Mouse (Mus musculus): ENCODE data around the gene Abhd6. TPM values are rescaled to one million over a fixed set of nuclear protein-coding genes. Genes with fewer than 3 reads are reported as not detected.

The Abhd6 gene
- total and polyA plus RNA-seq, 2 experiments from 2014 or later, result 17.6 to 34.7 TPM

GRCm38 (mm10) chr14:8097978-8098686 lies 95.4 kb downstream of the Abhd6 start, which contains the start of gene Pxk:
Pxk (plus strand) TSS chr14:8098211.
- DNase-seq (ENCODE audit: low spot score) (peak; percentile 91), ATAC-seq (ENCODE audit: low FRiP score) (peak; percentile 94)
- no peaks in the 10 kb centered on the region for H3K36me3 ChIP-seq (ENCODE audit: insufficient read depth, low read length)
- H3K4me2 ChIP-seq (ENCODE audit: low read depth, low read length, poor library complexity, severe bottlenecking), result peak within 1 kb of the TSS; percentile 55
- under 1% methylated on average over 75 of the region's 89 CpGs for WGBS
- no peak for TF ChIP-seq CTCF (IDR thresholded peaks at IDR 0.05)
- H3K4me3 ChIP-seq (ENCODE audit: low read depth, low read length), result peak within 1 kb of the TSS; percentile 97
- peaks cover 11% of the 10 kb centered on the region; the same call in 1 of the 2 replicates for H3K4me1 ChIP-seq (ENCODE audit: insufficient read depth, low read length)
- peak within 1 kb of the TSS; percentile 78 for H3K27ac ChIP-seq (ENCODE audit: low read depth, low read length)
- peak within 1 kb of the TSS; percentile 87 for H3K9ac ChIP-seq (replicated peaks; ENCODE audit: low read length, poor library complexity, severe bottlenecking)
- no peaks in the 10 kb centered on the region for H3K27me3 ChIP-seq (ENCODE audit: insufficient read depth, low read length)
- no peaks in the 10 kb centered on the region for H3K9me3 ChIP-seq (ENCODE audit: low read length)

- H3K4me3 ChIP-seq (ENCODE audit: low read depth, low read length), result peak overlapping the region; percentile 97
- DNase-seq (ENCODE audit: low spot score), result peak; percentile 30
- no peaks in the 10 kb centered on the region for H3K36me3 ChIP-seq (ENCODE audit: insufficient read depth, low read length)
- H3K4me2 ChIP-seq (ENCODE audit: low read depth, low read length, poor library complexity, severe bottlenecking), result peak overlapping the region; percentile 55
- H3K27ac ChIP-seq (ENCODE audit: low read depth, low read length), result peak overlapping the region; percentile 78
- TF ChIP-seq CTCF (IDR thresholded peaks at IDR 0.05), result no peak
- no peaks in the 10 kb centered on the region for H3K27me3 ChIP-seq (ENCODE audit: insufficient read depth, low read length)
- whole genome bisulfite sequencing, result 0% methylated on average over 5 of the region's 5 CpGs
- peak overlapping the region; percentile 87 for H3K9ac ChIP-seq (replicated peaks; ENCODE audit: low read length, poor library complexity, severe bottlenecking)
- no peaks in the 10 kb centered on the region for H3K9me3 ChIP-seq (ENCODE audit: low read length)
- ATAC-seq (ENCODE audit: low FRiP score), result peak; percentile 48; the same call in 1 of the 2 replicates
- peaks cover 11% of the 10 kb centered on the region; the same call in 1 of the 2 replicates for H3K4me1 ChIP-seq (ENCODE audit: insufficient read depth, low read length)
These were observed 95.9 kb downstream of the Abhd6 start for GRCm38 (mm10) chr14:8098687-8098995.

DNA sequence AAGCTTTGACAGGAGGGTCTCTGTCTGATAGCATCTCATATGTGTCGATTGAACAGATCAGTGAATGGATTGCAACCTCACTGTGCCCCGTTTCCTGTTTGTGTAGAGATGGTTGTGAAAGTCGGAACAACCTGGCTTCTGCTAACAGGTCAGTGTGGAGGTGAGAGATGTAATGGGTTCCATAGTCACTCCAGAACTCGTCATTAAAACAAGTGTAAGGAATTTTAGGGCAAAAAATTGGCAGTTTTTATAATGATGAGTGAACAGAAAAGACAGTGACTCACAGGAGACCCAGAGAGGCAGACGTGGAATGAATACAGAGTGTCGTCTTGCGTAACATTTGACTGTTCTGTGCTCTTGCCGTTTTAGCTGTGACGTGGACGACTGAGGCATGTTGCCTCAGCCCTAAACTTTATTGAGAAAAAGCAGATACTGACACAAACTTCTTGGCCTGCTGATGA lies 96.9 kb downstream of the Abhd6 start:
- Histone ChIP-seq H3K36me3 (ENCODE audit: insufficient read depth, low read length) (no peaks in the 10 kb centered on the region), H3K4me3 (ENCODE audit: low read depth, low read length) (peak overlapping the region; percentile 97), H3K9ac (replicated peaks; ENCODE audit: low read length, poor library complexity, severe bottlenecking) (peak overlapping the region; percentile 46; the same call in 1 of the 2 replicates), H3K9me3 (ENCODE audit: low read length) (no peaks in the 10 kb centered on the region), H3K4me1 (ENCODE audit: insufficient read depth, low read length) (peaks cover 11% of the 10 kb centered on the region; the same call in 1 of the 2 replicates), H3K27me3 (ENCODE audit: insufficient read depth, low read length) (no peaks in the 10 kb centered on the region), H3K27ac (ENCODE audit: low read depth, low read length) (no peak overlapping the region), H3K4me2 (ENCODE audit: low read depth, low read length, poor library complexity, severe bottlenecking) (peak overlapping the region; percentile 55)
- ATAC-seq (ENCODE audit: low FRiP score) (no peak), DNase-seq (ENCODE audit: low spot score) (no peak)
- WGBS, result 54% methylated on average over 10 of the region's 10 CpGs
- no peak for TF ChIP-seq CTCF (IDR thresholded peaks at IDR 0.05)

DNA sequence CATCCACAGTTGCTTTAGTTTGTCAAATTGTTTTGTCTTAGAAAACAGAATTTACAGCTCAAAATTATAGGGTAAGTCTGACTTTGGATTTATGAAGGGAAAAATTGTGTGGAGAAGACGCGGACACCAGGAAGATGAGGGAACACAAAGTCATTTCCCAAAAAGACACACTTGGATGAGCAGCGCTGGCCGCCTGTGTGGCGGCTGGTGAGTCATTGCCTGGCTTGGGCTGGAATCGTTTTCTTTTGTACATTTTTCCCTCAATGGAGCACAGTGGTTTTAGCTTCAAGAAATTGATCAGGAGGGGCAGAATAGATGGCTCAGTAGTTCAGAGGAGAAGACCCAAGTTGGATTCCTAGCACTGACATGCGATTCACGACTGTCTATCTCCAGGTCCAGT lies 99.2 kb downstream of the Abhd6 start:
- ATAC-seq (ENCODE audit: low FRiP score), result no peak
- no peak for TF ChIP-seq CTCF (IDR thresholded peaks at IDR 0.05)
- Histone ChIP-seq H3K4me3 (ENCODE audit: low read depth, low read length) (no peak overlapping the region), H3K4me2 (ENCODE audit: low read depth, low read length, poor library complexity, severe bottlenecking) (no peak overlapping the region), H3K4me1 (ENCODE audit: insufficient read depth, low read length) (peaks cover 11% of the 10 kb centered on the region; the same call in 1 of the 2 replicates), H3K27me3 (ENCODE audit: insufficient read depth, low read length) (no peaks in the 10 kb centered on the region), H3K9me3 (ENCODE audit: low read length) (no peaks in the 10 kb centered on the region), H3K36me3 (ENCODE audit: insufficient read depth, low read length) (no peaks in the 10 kb centered on the region), H3K9ac (replicated peaks; ENCODE audit: low read length, poor library complexity, severe bottlenecking) (no peak overlapping the region), H3K27ac (ENCODE audit: low read depth, low read length) (no peak overlapping the region)
- 85% methylated on average over 8 of the region's 8 CpGs for WGBS
- DNase-seq (ENCODE audit: low spot score), result no peak

GRCm38 (mm10) chr14:8102676-8103075 lies 100.0 kb downstream of the Abhd6 start:
- no peaks in the 10 kb centered on the region for H3K27me3 ChIP-seq (ENCODE audit: insufficient read depth, low read length)
- peaks cover 11% of the 10 kb centered on the region; the same call in 1 of the 2 replicates for H3K4me1 ChIP-seq (ENCODE audit: insufficient read depth, low read length)
- no peak overlapping the region for H3K4me3 ChIP-seq (ENCODE audit: low read depth, low read length)
- ATAC-seq (ENCODE audit: low FRiP score), result no peak
- no peak overlapping the region for H3K27ac ChIP-seq (ENCODE audit: low read depth, low read length)
- no peak for TF ChIP-seq CTCF (IDR thresholded peaks at IDR 0.05)
- DNase-seq (ENCODE audit: low spot score), result no peak
- WGBS, result 75% methylated on average over 12 of the region's 12 CpGs
- H3K4me2 ChIP-seq (ENCODE audit: low read depth, low read length, poor library complexity, severe bottlenecking), result no peak overlapping the region
- H3K36me3 ChIP-seq (ENCODE audit: insufficient read depth, low read length), result no peaks in the 10 kb centered on the region
- no peaks in the 10 kb centered on the region for H3K9me3 ChIP-seq (ENCODE audit: low read length)
- no peak overlapping the region for H3K9ac ChIP-seq (replicated peaks; ENCODE audit: low read length, poor library complexity, severe bottlenecking)

Other genes starting within 250 kb of the Abhd6 start
- gene Gm26661, start 211.3 kb upstream of the Abhd6 start, total RNA-seq (2014; rRNA removed), result not detected in 2 replicates
- 0.96 TPM in 1 of 2 replicates, not detected in the other for gene Gm26661, start 211.3 kb upstream of the Abhd6 start, polyA plus RNA-seq (2015; fragmentation: Nextera tagmentation; extraction: Ambion mirVana)
- 23.7 and 34.3 TPM in 2 replicates for gene Flnb, start 184.9 kb upstream of the Abhd6 start, total RNA-seq (2014; rRNA removed)
- gene Flnb, start 184.9 kb upstream of the Abhd6 start, polyA plus RNA-seq (2015; fragmentation: Nextera tagmentation; extraction: Ambion mirVana), result 3.5 and 7.0 TPM in 2 replicates
- gene Gm45521, start 45.6 kb upstream of the Abhd6 start, total RNA-seq (2014; rRNA removed), result not detected in 2 replicates
- gene Gm45521, start 45.6 kb upstream of the Abhd6 start, polyA plus RNA-seq (2015; fragmentation: Nextera tagmentation; extraction: Ambion mirVana), result 0.41 and 0.53 TPM in 2 replicates
- not detected in 2 replicates for gene Dnase1l3, start 8.3 kb upstream of the Abhd6 start, total RNA-seq (2014; rRNA removed)
- gene Dnase1l3, start 8.3 kb upstream of the Abhd6 start, polyA plus RNA-seq (2015; fragmentation: Nextera tagmentation; extraction: Ambion mirVana), result 0.07 and 0.09 TPM in 2 replicates
- gene Rpp14, start 77.5 kb downstream of the Abhd6 start, total RNA-seq (2014; rRNA removed), result 20.6 and 31.1 TPM in 2 replicates
- 35.5 and 39.6 TPM in 2 replicates for gene Rpp14, start 77.5 kb downstream of the Abhd6 start, polyA plus RNA-seq (2015; fragmentation: Nextera tagmentation; extraction: Ambion mirVana)
- 37.3 and 55.5 TPM in 2 replicates for gene Pxk, start 95.3 kb downstream of the Abhd6 start, total RNA-seq (2014; rRNA removed)
- 54.3 and 58.3 TPM in 2 replicates for gene Pxk, start 95.3 kb downstream of the Abhd6 start, polyA plus RNA-seq (2015; fragmentation: Nextera tagmentation; extraction: Ambion mirVana)
- gene Pdhb, start 170.1 kb downstream of the Abhd6 start, total RNA-seq (2014; rRNA removed), result 153 and 192 TPM in 2 replicates
- 256 and 264 TPM in 2 replicates for gene Pdhb, start 170.1 kb downstream of the Abhd6 start, polyA plus RNA-seq (2015; fragmentation: Nextera tagmentation; extraction: Ambion mirVana)
- 18.7 and 23.1 TPM in 2 replicates for gene Kctd6, start 211.2 kb downstream of the Abhd6 start, total RNA-seq (2014; rRNA removed)
- gene Kctd6, start 211.2 kb downstream of the Abhd6 start, polyA plus RNA-seq (2015; fragmentation: Nextera tagmentation; extraction: Ambion mirVana), result 33.6 and 42.8 TPM in 2 replicates